Mouse (Mus musculus): ENCODE measurements around the gene Ifitm5.

DNA sequence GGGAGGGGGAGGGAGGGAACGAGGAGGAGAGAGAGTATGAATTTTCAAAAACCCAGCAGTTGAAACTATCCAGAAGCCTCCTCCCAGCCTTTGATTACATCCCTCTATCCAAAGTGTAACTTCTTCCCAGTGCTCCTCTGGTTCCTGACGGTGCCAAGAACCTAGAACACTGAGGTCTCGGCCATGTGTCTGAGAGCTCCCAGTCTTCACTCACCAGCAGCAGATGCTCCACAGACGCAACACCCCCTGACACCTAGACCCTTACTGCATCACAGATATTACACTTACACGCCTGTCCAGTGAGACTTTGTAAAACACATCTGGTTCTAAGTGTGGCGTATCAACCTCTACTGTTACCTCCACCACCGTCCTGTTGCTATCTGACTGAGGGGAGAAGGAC, 2.4 kb upstream of the Ifitm5 start:
- no peak for TF ChIP-seq CTCF (IDR thresholded peaks at IDR 0.05; ENCODE audit: low read depth)
- no peak for TF ChIP-seq EP300 (IDR thresholded peaks at IDR 0.05; ENCODE audit: low read depth)

All from heart, postnatal 0 days (tissue).